Mouse (Mus musculus) retina, postnatal 7 days (tissue): ENCODE results near the gene Mylk3.

Source experiments
- DNase-seq: peaks from one replicate; pipeline ENCODE4 v3.0.0-alpha.2; 2012; ENCODE audit warnings: low read depth, low spot score

The Mylk3 gene

DNA sequence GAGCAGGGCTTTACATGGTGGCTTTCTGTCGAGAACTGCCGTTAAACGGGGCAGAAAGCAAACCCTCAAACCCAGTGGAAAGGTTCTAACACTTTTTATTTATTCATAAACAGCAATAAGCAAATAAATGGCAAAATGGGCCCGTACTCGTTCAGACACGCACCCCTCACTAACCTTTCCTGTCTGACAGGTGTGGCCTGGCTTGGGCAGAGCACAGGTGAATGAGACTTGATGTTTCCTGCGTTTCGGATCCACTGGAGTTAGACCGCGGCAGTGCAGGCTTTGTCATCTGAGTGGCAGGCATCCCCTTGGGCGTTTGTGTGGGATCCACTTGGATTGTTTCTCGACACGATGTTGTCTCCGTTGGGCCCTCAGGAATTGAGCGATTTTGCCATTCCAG, 64.2 kb downstream of the Mylk3 start:
- no peak for DNase-seq

- no peak for DNase-seq
Observed at GRCm38 (mm10) chr8:85318534-85318933, 67.6 kb downstream of the Mylk3 start.

DNA sequence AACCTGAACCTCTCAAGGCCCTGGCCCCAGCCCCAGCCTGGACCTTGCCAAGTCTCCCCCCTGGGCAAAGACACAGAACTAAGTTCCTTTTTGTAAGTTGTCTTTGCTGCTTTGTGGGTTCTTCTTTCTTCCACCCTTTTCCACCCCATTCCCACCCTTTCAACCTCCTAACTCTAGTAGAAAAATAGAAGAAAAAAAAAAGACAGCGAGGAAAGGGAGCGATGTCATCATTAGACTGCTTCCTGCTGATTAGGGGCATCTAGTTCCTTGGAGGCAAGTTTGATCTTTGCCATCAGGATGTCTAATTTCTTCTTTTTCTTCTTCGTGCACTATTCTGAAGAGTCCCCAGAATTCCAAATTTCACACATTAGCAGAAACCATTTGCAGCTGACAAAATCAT, 73.1 kb downstream of the Mylk3 start:
- no peak for DNase-seq

GRCm38 (mm10) chr8:85311743-85312142, 74.4 kb downstream of the Mylk3 start:
- no peak for DNase-seq

DNA sequence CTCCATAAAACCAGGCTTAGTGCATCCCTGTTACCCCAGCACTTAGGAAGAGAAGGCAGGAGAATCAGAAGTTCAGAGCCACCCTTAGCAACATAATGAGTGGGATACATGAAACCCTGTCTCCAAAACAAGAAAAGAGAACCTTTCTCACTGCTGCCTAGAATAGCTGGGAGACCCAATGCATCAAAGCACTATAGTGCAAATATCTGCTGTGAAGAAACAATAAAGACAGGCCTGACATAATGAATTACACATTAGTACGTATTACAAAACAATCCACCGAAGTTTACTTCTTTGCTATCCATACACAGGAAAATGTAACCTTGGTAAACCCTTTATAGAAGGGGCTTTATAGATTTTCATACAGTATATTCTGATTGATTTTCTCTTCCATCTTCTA, 77.6 kb downstream of the Mylk3 start:
- no peak for DNase-seq

GRCm38 (mm10) chr8:85303531-85303930, 82.6 kb downstream of the Mylk3 start:
- DNase-seq = no peak

GRCm38 (mm10) chr8:85302931-85303330, 83.2 kb downstream of the Mylk3 start:
- DNase-seq = no peak

DNA sequence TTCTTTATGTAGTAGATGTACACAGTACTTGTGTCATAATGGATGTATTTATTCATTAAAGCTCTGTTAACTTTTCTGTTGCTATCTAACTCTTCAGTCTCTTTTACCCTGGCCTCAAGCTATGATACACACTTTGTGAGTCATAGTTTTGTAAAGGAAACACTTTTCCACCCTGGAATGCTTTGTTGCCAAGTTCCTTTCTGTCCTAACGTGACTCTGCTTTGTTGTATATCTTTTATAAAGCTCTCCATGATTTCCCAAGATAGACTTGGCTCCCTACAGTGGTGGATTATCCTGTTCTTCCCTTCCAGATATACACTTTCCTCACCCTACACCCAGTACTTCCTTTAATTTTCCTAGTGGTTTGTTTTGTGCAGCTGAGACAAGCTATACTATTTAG, 84.2 kb downstream of the Mylk3 start:
- DNase-seq = no peak

DNA sequence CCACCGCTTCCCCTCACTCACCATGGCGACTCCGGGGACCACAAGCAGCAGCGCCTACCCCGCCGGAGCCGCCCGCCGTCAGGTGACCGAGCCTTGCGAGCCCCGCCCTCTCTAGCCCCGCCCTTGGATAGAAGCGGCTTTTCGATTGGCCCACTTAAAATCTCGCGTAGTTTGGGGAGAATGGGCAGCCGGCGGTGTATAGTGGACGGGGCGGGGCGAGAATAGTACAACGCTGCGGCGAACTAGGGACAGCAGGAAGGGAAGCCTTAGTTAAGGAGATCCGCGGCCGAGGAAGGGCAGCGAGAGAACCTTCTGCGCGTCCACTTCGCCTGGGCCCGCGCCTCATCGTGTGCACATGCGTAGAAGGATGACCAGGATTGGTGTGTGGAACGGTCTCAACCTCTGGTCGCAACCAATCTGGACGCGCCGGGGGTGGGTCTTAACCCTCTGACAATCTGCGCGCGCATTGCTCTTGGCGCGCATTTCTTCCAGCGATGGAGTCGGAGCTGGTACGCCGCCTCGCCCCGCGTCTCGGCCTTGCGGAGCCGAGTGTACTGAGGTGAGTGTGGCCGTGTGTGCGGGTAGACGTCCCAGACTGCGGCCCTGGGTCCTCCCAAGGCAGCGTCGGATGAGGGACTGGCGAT, 86.6 kb downstream of the Mylk3 start, which contains the start of the genes Orc6 and Vps35:
Orc6 (plus strand) TSS at position 199 of the 644 bp plus-strand sequence.
Vps35 (minus strand) TSS at position 369 of the 644 bp plus-strand sequence.
- DNase-seq = peak; percentile 97

DNA sequence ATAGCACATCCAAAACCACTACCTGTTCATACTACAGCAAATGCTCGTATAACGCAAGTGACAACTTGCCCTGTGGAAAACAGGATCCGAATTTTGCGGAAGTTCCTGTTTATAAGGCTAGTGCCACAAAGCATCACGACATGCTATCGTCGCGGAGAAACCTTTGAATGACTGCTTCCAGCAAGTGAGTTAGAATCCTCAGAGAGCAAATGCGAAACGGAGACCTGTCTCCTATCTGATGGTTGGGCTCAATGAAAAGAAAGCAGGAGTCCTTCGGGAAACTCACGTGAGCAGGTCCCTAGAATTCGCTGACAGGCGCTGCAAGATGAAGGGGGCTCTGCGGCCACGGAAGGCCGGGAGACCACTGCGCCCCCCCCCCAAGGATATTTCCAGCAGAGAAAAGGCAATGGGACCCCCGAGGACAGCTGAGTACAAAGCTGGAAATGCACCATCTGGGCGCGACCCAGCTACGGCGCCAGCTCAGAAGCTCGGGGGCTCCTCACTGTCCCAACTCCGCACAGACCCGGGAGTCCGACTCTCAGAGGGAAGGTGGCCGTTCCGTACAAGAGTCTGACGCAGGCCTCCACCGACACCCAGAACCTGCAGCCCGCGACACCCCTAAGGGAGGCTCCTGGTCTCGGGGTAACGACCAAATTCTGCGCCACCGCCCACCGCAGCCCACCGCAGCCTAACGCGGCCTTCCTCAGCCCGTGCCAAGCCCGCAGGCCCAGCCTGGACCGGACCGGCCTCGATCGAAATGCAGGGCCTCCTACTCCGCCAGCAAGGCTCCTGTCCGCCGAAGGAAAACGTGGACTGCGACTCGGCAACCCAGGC, 87.3 kb downstream of the Mylk3 start:
- peak; percentile 5 for DNase-seq

GRCm38 (mm10) chr8:85286846-85287245, 99.3 kb downstream of the Mylk3 start:
- DNase-seq = no peak
